ENCODE assay signal across 8 mouse cellular contexts in genomic region chr6:126702116-126702515, GRCm38 (mm10). TPM values are rescaled to one million over a fixed set of nuclear protein-coding genes. Genes with fewer than 3 reads are reported as not detected.
A peak's percentile ranks its signal among the peaks of the same experiment; 100 is the strongest.
DNase-seq lines count a peak whose midpoint lies in the region; ATAC-seq and TF ChIP-seq lines count a peak whose summit lies in the region.

No protein-coding gene starts in this region.

- no peak overlapping the region for H3K4me3 ChIP-seq in hindbrain, postnatal 0 days (ENCODE audit: low read length)

- WGBS in hindbrain, postnatal 0 days, result 3% methylated on average over 12 of the region's 12 CpGs

- H3K4me1 ChIP-seq in hindbrain, postnatal 0 days (ENCODE audit: insufficient read depth, low read length), result peaks cover 3% of the 10 kb centered on the region; the same call in 1 of the 2 replicates

- peak; percentile 75 for ATAC-seq in hindbrain, postnatal 0 days
- peak; percentile 86 for ATAC-seq in megakaryocyte, adult 5-6 weeks (ENCODE audit: poor library complexity, severe bottlenecking)

- peak overlapping the region; percentile 49 for H3K4me2 ChIP-seq in hindbrain, postnatal 0 days (ENCODE audit: low read depth, low read length)

- no peak overlapping the region for H3K27ac ChIP-seq in hindbrain, postnatal 0 days

- H3K36me3 ChIP-seq in hindbrain, postnatal 0 days (ENCODE audit: insufficient read depth, low read length), result peaks cover 1% of the 10 kb centered on the region; the same call in 1 of the 2 replicates

- no peaks in the 10 kb centered on the region for H3K9me3 ChIP-seq in hindbrain, postnatal 0 days (ENCODE audit: low read length)

- DNase-seq in R1 (ENCODE audit: low read depth, low spot score), result peak; percentile 91
- DNase-seq in cerebellum, postnatal 14 days, result peak; percentile 96 to 97
- peak; percentile 42 for DNase-seq in gastrocnemius, adult 18-20 months (ENCODE audit: low spot score)
- peak; percentile 93 for DNase-seq in hindbrain, postnatal 0 days (ENCODE audit: low spot score)
- peak; percentile 91 to 94 for DNase-seq in left cerebral cortex, adult 8-10 months (ENCODE audit: low spot score in 2 of 2)
- peak; percentile 96 to 97 for DNase-seq in right cerebral cortex, adult 2 months (ENCODE audit: low spot score in 2 of 2)
- peak; percentile 56 to 64 for DNase-seq in urinary bladder, postnatal 36 days (ENCODE audit: low spot score in 2 of 2)

- H3K27me3 ChIP-seq in hindbrain, postnatal 0 days (ENCODE audit: insufficient read depth, low read length), result no peaks in the 10 kb centered on the region

- peak; percentile 95 for TF ChIP-seq CTCF in hindbrain, postnatal 0 days (IDR thresholded peaks at IDR 0.05; ENCODE audit: low read depth)

- 0 out of 2 replicates have a peak overlapping the region, but pooled peaks have one; percentile 30 for H3K9ac ChIP-seq in hindbrain, postnatal 0 days (replicated peaks; ENCODE audit: low read length)

RNA-seq across cellular contexts. Expression of gene Kcna6, which starts 38.4 kb away (rescaled TPM):
- under 1 TPM; 0.37 to 0.38 TPM for total RNA-seq in gastrocnemius, adult 18-20 months (2021)
- 66.4 and 67.5 TPM in 2 replicates for total RNA-seq in hindbrain, postnatal 0 days (2014; rRNA removed)
- polyA plus RNA-seq in hindbrain, postnatal 0 days (2015; fragmentation: Nextera tagmentation; extraction: Ambion mirVana), result 23.6 TPM in 2 replicates
- 10 to 100 TPM; 73.3 to 81.8 (median 75.4) TPM for total RNA-seq in left cerebral cortex, adult 8-10 months (2022)
- not detected in 2 replicates for total RNA-seq in megakaryocyte, adult 5-6 weeks (2015)
- total RNA-seq in megakaryocyte, adult 5-6 weeks (2017), result not detected in 2 replicates

RNA-seq across cellular contexts. Expression of gene Kcna1, which starts 55.9 kb away (rescaled TPM):
- total RNA-seq in gastrocnemius, adult 18-20 months (2021), result 1 to 10 TPM; 1.9 to 2.0 TPM
- 8.9 and 9.4 TPM in 2 replicates for total RNA-seq in hindbrain, postnatal 0 days (2014; rRNA removed)
- polyA plus RNA-seq in hindbrain, postnatal 0 days (2015; fragmentation: Nextera tagmentation; extraction: Ambion mirVana), result 7.2 and 7.9 TPM in 2 replicates
- total RNA-seq in left cerebral cortex, adult 8-10 months (2022), result 100 to 1,000 TPM; 126 to 148 (median 131) TPM
- not detected in 2 replicates for total RNA-seq in megakaryocyte, adult 5-6 weeks (2015)
- not detected in 2 replicates for total RNA-seq in megakaryocyte, adult 5-6 weeks (2017)

Comparison
In these comparisons a context has a peak if more than half of its experiments do, and no peak if none do; other contexts are left out.
1. DNase-seq: peak in every context shown above with its lines; median percentile 96 in cerebellum, postnatal 14 days; 96 in right cerebral cortex, adult 2 months; 93 in hindbrain, postnatal 0 days; 92 in left cerebral cortex, adult 8-10 months; 91 in R1; 60 in urinary bladder, postnatal 36 days; 42 in gastrocnemius, adult 18-20 months.
2. RNA of gene Kcna6, which starts 38.4 kb away (total RNA-seq): 73.3 to 81.8 TPM in left cerebral cortex, adult 8-10 months and 66.4 to 67.5 TPM in hindbrain, postnatal 0 days; 0.37 to 0.38 TPM in gastrocnemius, adult 18-20 months and not detected in megakaryocyte, adult 5-6 weeks; every median in the first group is over 10 times any median in the second.
3. RNA of gene Kcna1, which starts 55.9 kb away (total RNA-seq): 126 to 148 TPM in left cerebral cortex, adult 8-10 months; 8.9 to 9.4 TPM in hindbrain, postnatal 0 days, 1.9 to 2.0 TPM in gastrocnemius, adult 18-20 months and not detected in megakaryocyte, adult 5-6 weeks; every median in the first group is over 10 times any median in the second.